Mouse (Mus musculus): ENCODE results near the gene Ano3. TPM values are rescaled to one million over a fixed set of nuclear protein-coding genes. Genes with fewer than 3 reads are reported as not detected.

Gene Ano3
- polyA plus RNA-seq, 1 experiment from 2014 or later = 0.66 TPM

DNA sequence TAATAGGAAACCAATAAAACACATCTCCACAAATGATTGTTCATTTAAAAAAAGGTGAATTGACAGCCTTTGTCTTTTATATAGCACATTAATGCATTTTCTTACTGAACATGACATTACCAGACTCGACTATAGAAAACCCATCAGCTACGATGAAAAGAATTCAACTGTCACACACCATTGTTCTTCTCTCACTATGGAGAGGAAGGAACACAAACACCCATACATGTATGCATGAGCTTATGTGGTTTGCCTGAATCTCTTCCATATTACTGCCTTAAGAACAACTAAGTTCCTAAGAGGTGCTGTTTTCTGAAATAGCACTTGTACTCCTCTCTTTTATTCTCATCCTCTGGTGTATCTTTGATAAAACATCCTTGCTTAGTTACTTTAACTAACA, 191.3 kb downstream of the Ano3 start:
- H3K9ac ChIP-seq (ENCODE audit: low read depth, low read length) = no peak overlapping the region
- ATAC-seq (replicated peaks; ENCODE audit: insufficient number of reproducible peaks, low FRiP score, low TSS enrichment) = no peak
- H3K36me3 ChIP-seq (ENCODE audit: control insufficient read depth, insufficient read depth, low read length) = no peaks in the 10 kb centered on the region
- H3K9me3 ChIP-seq (replicated peaks; ENCODE audit: control insufficient read depth, low read length) = no peaks in the 10 kb centered on the region
- H3K4me1 ChIP-seq (ENCODE audit: control insufficient read depth, insufficient read depth, low read length) = no peaks in the 10 kb centered on the region
- H3K4me2 ChIP-seq = no peak overlapping the region
- WGBS (ENCODE audit: insufficient replicate concordance) = 77% methylated on average over 2 of the region's 2 CpGs
- no peak overlapping the region for H3K27ac ChIP-seq (ENCODE audit: low read depth, low read length)
- H3K27me3 ChIP-seq (ENCODE audit: control insufficient read depth, insufficient read depth, low read length) = no peaks in the 10 kb centered on the region
- no peak overlapping the region for H3K4me3 ChIP-seq (ENCODE audit: low read depth, low read length)

DNA sequence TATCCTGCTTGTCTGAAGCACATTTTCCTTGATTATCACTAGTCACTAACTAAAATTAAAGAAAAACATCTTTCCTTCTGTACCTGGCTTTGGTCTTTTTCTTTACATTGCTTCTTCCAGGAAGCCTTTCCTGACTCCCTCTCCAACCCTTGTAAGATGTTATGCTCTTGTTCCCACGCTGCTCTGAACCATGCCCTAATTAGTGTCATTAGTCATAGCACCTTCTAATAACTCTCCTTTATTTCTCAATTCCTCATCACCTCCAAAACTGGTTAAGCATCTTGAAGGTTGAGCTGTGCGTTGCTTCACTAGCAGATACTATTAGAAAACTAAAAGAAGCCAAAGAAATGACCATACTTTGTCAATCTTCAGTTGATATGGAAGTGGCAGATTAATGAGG, 193.2 kb downstream of the Ano3 start:
- ATAC-seq (replicated peaks; ENCODE audit: insufficient number of reproducible peaks, low FRiP score, low TSS enrichment) = no peak
- Histone ChIP-seq H3K27me3 (ENCODE audit: control insufficient read depth, insufficient read depth, low read length) (no peaks in the 10 kb centered on the region), H3K27ac (ENCODE audit: low read depth, low read length) (no peak overlapping the region), H3K36me3 (ENCODE audit: control insufficient read depth, insufficient read depth, low read length) (no peaks in the 10 kb centered on the region), H3K4me2 (no peak overlapping the region), H3K4me3 (ENCODE audit: low read depth, low read length) (no peak overlapping the region), H3K9me3 (replicated peaks; ENCODE audit: control insufficient read depth, low read length) (no peaks in the 10 kb centered on the region), H3K9ac (ENCODE audit: low read depth, low read length) (no peak overlapping the region), H3K4me1 (ENCODE audit: control insufficient read depth, insufficient read depth, low read length) (no peaks in the 10 kb centered on the region)
- 78% methylated on average over 2 of the region's 2 CpGs for WGBS (ENCODE audit: insufficient replicate concordance)

GRCm38 (mm10) chr2:110740493-110740892, 210.2 kb downstream of the Ano3 start:
- Histone ChIP-seq H3K27me3 (ENCODE audit: control insufficient read depth, insufficient read depth, low read length) (no peaks in the 10 kb centered on the region), H3K27ac (ENCODE audit: low read depth, low read length) (no peak overlapping the region), H3K4me2 (no peak overlapping the region), H3K4me1 (ENCODE audit: control insufficient read depth, insufficient read depth, low read length) (no peaks in the 10 kb centered on the region), H3K36me3 (ENCODE audit: control insufficient read depth, insufficient read depth, low read length) (no peaks in the 10 kb centered on the region), H3K4me3 (ENCODE audit: low read depth, low read length) (no peak overlapping the region), H3K9ac (ENCODE audit: low read depth, low read length) (no peak overlapping the region), H3K9me3 (replicated peaks; ENCODE audit: control insufficient read depth, low read length) (no peaks in the 10 kb centered on the region)
- WGBS (ENCODE audit: insufficient replicate concordance) = 67% methylated on average over 1 of the region's 1 CpGs
- ATAC-seq (replicated peaks; ENCODE audit: insufficient number of reproducible peaks, low FRiP score, low TSS enrichment) = no peak

GRCm38 (mm10) chr2:110739781-110740180, 210.9 kb downstream of the Ano3 start:
- H3K4me3 ChIP-seq (ENCODE audit: low read depth, low read length) = no peak overlapping the region
- 86% methylated on average over 1 of the region's 1 CpGs for WGBS (ENCODE audit: insufficient replicate concordance)

GRCm38 (mm10) chr2:110737981-110738380, 212.7 kb downstream of the Ano3 start:
- no peak for ATAC-seq (replicated peaks; ENCODE audit: insufficient number of reproducible peaks, low FRiP score, low TSS enrichment)
- Histone ChIP-seq H3K36me3 (ENCODE audit: control insufficient read depth, insufficient read depth, low read length) (no peaks in the 10 kb centered on the region), H3K4me3 (ENCODE audit: low read depth, low read length) (no peak overlapping the region), H3K9me3 (replicated peaks; ENCODE audit: control insufficient read depth, low read length) (no peaks in the 10 kb centered on the region), H3K4me1 (ENCODE audit: control insufficient read depth, insufficient read depth, low read length) (no peaks in the 10 kb centered on the region), H3K9ac (ENCODE audit: low read depth, low read length) (no peak overlapping the region), H3K27ac (ENCODE audit: low read depth, low read length) (no peak overlapping the region), H3K27me3 (ENCODE audit: control insufficient read depth, insufficient read depth, low read length) (no peaks in the 10 kb centered on the region), H3K4me2 (no peak overlapping the region)
- WGBS (ENCODE audit: insufficient replicate concordance) = 64% methylated on average over 2 of the region's 2 CpGs

More at GRCm38 (mm10) chr2:110739781-110740180, 210.9 kb downstream of the Ano3 start:
- H3K4me1 ChIP-seq (ENCODE audit: control insufficient read depth, insufficient read depth, low read length) = no peaks in the 10 kb centered on the region
- no peak overlapping the region for H3K9ac ChIP-seq (ENCODE audit: low read depth, low read length)
- no peak for ATAC-seq (replicated peaks; ENCODE audit: insufficient number of reproducible peaks, low FRiP score, low TSS enrichment)
- H3K27me3 ChIP-seq (ENCODE audit: control insufficient read depth, insufficient read depth, low read length) = no peaks in the 10 kb centered on the region
- no peaks in the 10 kb centered on the region for H3K9me3 ChIP-seq (replicated peaks; ENCODE audit: control insufficient read depth, low read length)
- H3K27ac ChIP-seq (ENCODE audit: low read depth, low read length) = no peak overlapping the region
- no peaks in the 10 kb centered on the region for H3K36me3 ChIP-seq (ENCODE audit: control insufficient read depth, insufficient read depth, low read length)
- no peak overlapping the region for H3K4me2 ChIP-seq

DNA sequence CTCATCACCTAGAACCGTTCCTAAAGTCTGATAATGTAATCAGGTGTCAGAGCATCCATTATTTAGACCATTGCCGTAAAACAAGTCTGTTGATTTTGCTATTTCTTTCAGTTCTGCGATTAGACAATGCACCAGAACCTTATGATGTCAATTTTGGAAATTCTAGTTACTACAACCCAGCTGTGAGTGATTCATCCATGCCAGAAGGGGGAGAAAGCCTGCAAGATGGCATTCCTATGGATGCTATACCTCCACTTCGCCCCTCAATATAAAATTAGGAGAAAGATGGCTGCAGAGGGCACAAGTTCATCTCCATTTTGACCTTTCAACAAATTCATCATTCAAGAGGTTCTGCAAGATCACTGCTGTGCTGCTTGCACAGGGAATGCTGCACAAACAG, 213.5 kb downstream of the Ano3 start:
- 70% methylated on average over 4 of the region's 4 CpGs for whole genome bisulfite sequencing (ENCODE audit: insufficient replicate concordance)
- Histone ChIP-seq H3K9me3 (replicated peaks; ENCODE audit: control insufficient read depth, low read length) (no peaks in the 10 kb centered on the region), H3K4me2 (no peak overlapping the region), H3K27ac (ENCODE audit: low read depth, low read length) (no peak overlapping the region), H3K27me3 (ENCODE audit: control insufficient read depth, insufficient read depth, low read length) (no peaks in the 10 kb centered on the region), H3K36me3 (ENCODE audit: control insufficient read depth, insufficient read depth, low read length) (no peaks in the 10 kb centered on the region), H3K4me1 (ENCODE audit: control insufficient read depth, insufficient read depth, low read length) (no peaks in the 10 kb centered on the region), H3K9ac (ENCODE audit: low read depth, low read length) (no peak overlapping the region), H3K4me3 (ENCODE audit: low read depth, low read length) (no peak overlapping the region)
- no peak for ATAC-seq (replicated peaks; ENCODE audit: insufficient number of reproducible peaks, low FRiP score, low TSS enrichment)

DNA sequence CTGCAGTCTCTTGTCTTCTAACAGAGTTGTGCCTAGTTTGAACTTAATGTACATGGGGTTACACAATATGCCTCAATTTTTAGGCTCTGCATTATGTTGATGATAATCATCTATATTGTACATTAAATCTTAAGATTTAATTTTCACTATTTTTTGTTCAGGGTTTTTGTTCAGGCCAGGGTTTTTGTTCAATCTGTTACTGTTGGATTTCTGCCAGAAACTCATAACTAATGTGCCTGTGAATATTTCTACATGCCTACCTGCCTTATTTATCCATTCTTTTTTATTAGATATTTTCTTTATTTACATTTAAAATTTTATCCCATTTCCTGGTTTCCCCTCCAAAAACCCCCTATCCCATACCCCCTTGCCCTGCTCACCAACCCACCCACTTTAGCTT, 224.6 kb downstream of the Ano3 start:
- ATAC-seq (replicated peaks; ENCODE audit: insufficient number of reproducible peaks, low FRiP score, low TSS enrichment) = no peak
- H3K9me3 ChIP-seq (replicated peaks; ENCODE audit: control insufficient read depth, low read length) = no peaks in the 10 kb centered on the region

GRCm38 (mm10) chr2:110722208-110722607, 228.5 kb downstream of the Ano3 start:
- ATAC-seq (replicated peaks; ENCODE audit: insufficient number of reproducible peaks, low FRiP score, low TSS enrichment) = no peak
- no peak overlapping the region for H3K9ac ChIP-seq (ENCODE audit: low read depth, low read length)

More for the DNA sequence above, 224.6 kb downstream of the Ano3 start:
- Histone ChIP-seq H3K27me3 (ENCODE audit: control insufficient read depth, insufficient read depth, low read length) (no peaks in the 10 kb centered on the region), H3K4me2 (no peak overlapping the region), H3K4me3 (ENCODE audit: low read depth, low read length) (no peak overlapping the region), H3K4me1 (ENCODE audit: control insufficient read depth, insufficient read depth, low read length) (no peaks in the 10 kb centered on the region), H3K27ac (ENCODE audit: low read depth, low read length) (no peak overlapping the region), H3K36me3 (ENCODE audit: control insufficient read depth, insufficient read depth, low read length) (no peaks in the 10 kb centered on the region), H3K9ac (ENCODE audit: low read depth, low read length) (no peak overlapping the region)

DNA sequence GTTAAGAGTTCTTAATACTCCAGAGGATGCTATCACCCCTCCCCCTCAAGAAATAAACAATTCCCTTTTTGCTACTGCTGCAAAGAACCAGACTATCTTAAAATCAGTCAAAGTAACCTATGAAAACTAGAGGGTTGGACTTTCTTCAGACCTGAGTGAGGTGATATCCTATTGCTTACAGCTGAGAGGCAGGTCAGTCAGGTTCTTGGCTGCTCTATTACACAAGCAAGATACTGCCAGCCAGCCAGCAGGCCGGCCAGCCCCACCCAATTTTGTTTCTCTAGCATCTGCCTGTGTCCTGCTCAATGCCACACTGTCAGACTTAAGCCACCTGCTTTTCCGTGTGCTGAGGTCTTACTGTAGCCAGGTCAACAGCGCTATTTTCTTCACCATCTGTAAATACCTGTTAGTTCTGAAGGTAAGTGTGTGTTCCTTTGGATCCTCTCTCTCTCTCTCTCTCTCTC, 229.4 kb downstream of the Ano3 start, which contains the start of gene Muc15:
Muc15 (plus strand) TSS at position 51 of the 464 bp plus-strand sequence.
- ATAC-seq (replicated peaks; ENCODE audit: insufficient number of reproducible peaks, low FRiP score, low TSS enrichment) = no peak
- WGBS (ENCODE audit: insufficient replicate concordance) = 37% methylated on average over 3 of the region's 3 CpGs
- H3K27ac ChIP-seq (ENCODE audit: low read depth, low read length) = no peak within 1 kb of the TSS

More at GRCm38 (mm10) chr2:110722208-110722607, 228.5 kb downstream of the Ano3 start:
- H3K9me3 ChIP-seq (replicated peaks; ENCODE audit: control insufficient read depth, low read length) = no peaks in the 10 kb centered on the region
- H3K4me2 ChIP-seq = no peak overlapping the region
- no peak overlapping the region for H3K4me3 ChIP-seq (ENCODE audit: low read depth, low read length)
- H3K36me3 ChIP-seq (ENCODE audit: control insufficient read depth, insufficient read depth, low read length) = no peaks in the 10 kb centered on the region
- H3K4me1 ChIP-seq (ENCODE audit: control insufficient read depth, insufficient read depth, low read length) = no peaks in the 10 kb centered on the region
- no peak overlapping the region for H3K27ac ChIP-seq (ENCODE audit: low read depth, low read length)
- 65% methylated on average over 1 of the region's 1 CpGs for WGBS (ENCODE audit: insufficient replicate concordance)
- H3K27me3 ChIP-seq (ENCODE audit: control insufficient read depth, insufficient read depth, low read length) = no peaks in the 10 kb centered on the region

More for the DNA sequence above, 229.4 kb downstream of the Ano3 start, which contains the start of gene Muc15:
- Histone ChIP-seq H3K36me3 (ENCODE audit: control insufficient read depth, insufficient read depth, low read length) (no peaks in the 10 kb centered on the region), H3K27me3 (ENCODE audit: control insufficient read depth, insufficient read depth, low read length) (no peaks in the 10 kb centered on the region), H3K9ac (ENCODE audit: low read depth, low read length) (no peak within 1 kb of the TSS), H3K4me1 (ENCODE audit: control insufficient read depth, insufficient read depth, low read length) (no peaks in the 10 kb centered on the region), H3K4me3 (ENCODE audit: low read depth, low read length) (no peak within 1 kb of the TSS), H3K9me3 (replicated peaks; ENCODE audit: control insufficient read depth, low read length) (no peaks in the 10 kb centered on the region), H3K4me2 (no peak within 1 kb of the TSS)

Data from heart, embryonic 11.5 days (tissue).